Mouse (Mus musculus): ENCODE results near the gene Cuedc1.

GRCm38 (mm10) chr11:88055777-88056176 is 42.1 kb upstream of the Cuedc1 start:
- TF ChIP-seq CTCF (IDR thresholded peaks at IDR 0.05; ENCODE audit: borderline replicate concordance, insufficient read depth, low read depth, low read length) (no peak), POLR2A (IDR thresholded peaks at IDR 0.05; ENCODE audit: borderline replicate concordance, insufficient read depth, low read length) (no peak)
